Mouse (Mus musculus) liver, embryonic 11.5 days (tissue): ENCODE results near the gene Tmem132c. TPM values are rescaled to one million over a fixed set of nuclear protein-coding genes. Genes with fewer than 3 reads are reported as not detected.
A peak's percentile ranks its signal among the peaks of the same experiment; 100 is the strongest.

ENCODE experiments used
- ATAC-seq: fragments of 200-750 bp; cut with Nextera tagmentation; replicated peaks from 2 replicates; pipeline ENCODE4 v1.8.0; 2017; ENCODE audit warnings: moderate number of reproducible peaks, mild to moderate bottlenecking, moderate TSS enrichment, moderate library complexity; ENCODE audit not compliant: low FRiP score
- DNase-seq: peaks from one replicate; pipeline ENCODE4 v3.0.0-alpha.2; 2017; ENCODE audit warnings: low spot score
- H3K27ac ChIP-seq: fragments of 300-500 bp; sonication (generic); 2 replicates; pipeline ENCODE4 v1.5.1; 2014; ENCODE audit warnings: mild to moderate bottlenecking, low read depth, low read length, control low read depth
- H3K27me3 ChIP-seq: fragments of 300-500 bp; sonication (generic); replicated peaks from 2 replicates; pipeline ENCODE4 v1.6.1; 2014; ENCODE audit warnings: low read length, mixed read lengths; ENCODE audit not compliant: control insufficient read depth, insufficient read depth
- H3K36me3 ChIP-seq: fragments of 300-500 bp; sonication (generic); 2 replicates; pipeline ENCODE4 v1.6.1; 2014; ENCODE audit warnings: mild to moderate bottlenecking, low read length, moderate library complexity, mixed read lengths; ENCODE audit not compliant: control insufficient read depth, insufficient read depth
- H3K4me1 ChIP-seq: fragments of 300-500 bp; sonication (generic); replicated peaks from 2 replicates; pipeline ENCODE4 v1.6.1; 2014; ENCODE audit warnings: low read length, mixed read lengths; ENCODE audit not compliant: control insufficient read depth, insufficient read depth
- H3K4me2 ChIP-seq: fragments of 300-500 bp; sonication (generic); 2 replicates; pipeline ENCODE4 v1.6.1; 2014; ENCODE audit warnings: mild to moderate bottlenecking, control low read depth, moderate library complexity
- H3K4me3 ChIP-seq: fragments of 300-500 bp; sonication (generic); 2 replicates; pipeline ENCODE4 v1.5.1; 2014; ENCODE audit warnings: low read depth, low read length, control low read depth
- H3K9ac ChIP-seq: fragments of 300-500 bp; sonication (generic); 2 replicates; pipeline ENCODE4 v1.6.1; 2014; ENCODE audit warnings: low read depth, low read length, control low read depth
- H3K9me3 ChIP-seq: fragments of 300-500 bp; sonication (generic); 2 replicates; pipeline ENCODE4 v1.6.1; 2016; ENCODE audit warnings: low read length, inconsistent platforms, mixed read lengths; ENCODE audit not compliant: control insufficient read depth
- WGBS: fragments of 180-500 bp; shearing (Covaris S2); extraction: QIAGEN DNeasy Blood & Tissue Kit; methylation state at CpG from one replicate; pipeline ENCODE4 v1.1.7; 2014; 5-methylcytosine and 5-hydroxymethylcytosine counted together
- polyA plus RNA-seq: library from polyadenylated mRNA; unstranded; fragments of >200 nt; fragmentation: Nextera tagmentation; extraction: Ambion mirVana; gene quantifications from 2 replicates; pipeline ENCODE4 v1.2.1, GENCODE M21; 2014

Tmem132c gene
- polyA plus RNA-seq, 1 experiment from 2014 or later, result 2.8 TPM

DNA sequence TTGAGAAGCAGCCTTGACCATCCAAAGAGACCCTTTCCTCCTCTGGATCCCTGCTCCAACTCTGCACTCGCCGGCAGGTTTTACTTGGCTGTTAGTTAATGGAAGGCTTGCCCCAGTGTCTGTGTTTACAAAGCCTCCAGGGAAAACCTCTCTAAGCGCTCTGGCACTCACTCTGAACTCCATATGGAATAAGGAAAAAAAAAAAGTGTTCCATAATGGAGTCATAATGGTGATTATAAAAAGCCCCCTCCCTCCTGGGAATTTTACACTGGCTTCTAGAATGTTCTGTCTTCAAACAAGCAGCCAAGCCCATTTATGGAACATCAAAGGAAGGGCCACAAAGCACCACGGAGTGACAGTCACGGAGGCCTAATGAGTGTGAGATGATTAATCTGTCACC lies 136.9 kb downstream of the Tmem132c start:
- no peak overlapping the region for H3K4me2 ChIP-seq
- H3K36me3 ChIP-seq, result no peaks in the 10 kb centered on the region
- ATAC-seq (no peak), DNase-seq (no peak)
- H3K9ac ChIP-seq, result no peak overlapping the region
- H3K27ac ChIP-seq, result no peak overlapping the region
- 59% methylated on average over 5 of the region's 5 CpGs for WGBS
- no peaks in the 10 kb centered on the region for H3K27me3 ChIP-seq
- H3K9me3 ChIP-seq, result no peaks in the 10 kb centered on the region
- H3K4me3 ChIP-seq, result no peak overlapping the region
- H3K4me1 ChIP-seq, result no peaks in the 10 kb centered on the region

DNA sequence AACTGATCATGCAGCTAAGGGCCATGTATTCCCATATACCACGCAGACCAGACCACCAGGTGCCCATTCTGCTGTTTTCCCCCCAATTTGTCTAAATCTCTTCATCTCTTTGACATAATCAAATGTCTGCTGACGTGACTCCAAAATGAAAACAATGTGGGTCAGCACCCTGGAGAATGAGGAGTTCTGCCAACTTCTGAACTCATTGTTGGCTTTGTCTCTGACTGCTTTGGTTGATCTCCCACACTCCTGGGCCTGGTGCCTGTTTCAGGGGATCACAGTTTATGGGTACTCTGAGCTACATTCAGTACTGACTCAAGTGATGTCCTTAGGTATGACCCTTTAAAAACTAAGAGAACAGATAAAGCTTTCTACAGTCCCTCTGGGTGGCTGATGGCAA lies 137.7 kb downstream of the Tmem132c start:
- Histone ChIP-seq H3K4me2 (no peak overlapping the region), H3K4me1 (no peaks in the 10 kb centered on the region), H3K9me3 (no peaks in the 10 kb centered on the region), H3K36me3 (no peaks in the 10 kb centered on the region), H3K27ac (no peak overlapping the region), H3K27me3 (no peaks in the 10 kb centered on the region), H3K9ac (no peak overlapping the region), H3K4me3 (no peak overlapping the region)
- DNase-seq, result no peak
- ATAC-seq, result no peak
- 69% methylated on average over 2 of the region's 2 CpGs for WGBS

DNA sequence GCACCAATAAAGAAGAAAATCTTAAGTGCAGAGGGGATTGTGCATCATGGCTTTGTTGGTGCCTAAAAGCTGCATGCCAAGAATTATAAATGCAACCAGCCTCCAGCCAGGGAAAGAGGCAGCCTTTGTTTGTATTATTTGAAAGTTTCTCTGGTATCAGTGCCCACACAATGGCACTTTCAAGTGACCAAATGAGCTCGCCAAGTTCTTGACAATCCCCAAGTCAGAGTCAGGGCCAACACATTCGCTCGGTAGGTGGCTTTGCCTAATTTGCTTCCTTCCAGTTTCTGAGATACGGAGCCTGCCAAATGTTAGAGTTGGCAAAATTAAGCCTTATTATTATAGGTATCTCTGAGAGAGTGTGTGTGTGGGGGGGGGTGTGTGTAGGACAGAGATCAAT lies 139.6 kb downstream of the Tmem132c start:
- Histone ChIP-seq H3K27ac (no peak overlapping the region), H3K9ac (no peak overlapping the region), H3K9me3 (no peaks in the 10 kb centered on the region), H3K4me3 (no peak overlapping the region), H3K4me1 (no peaks in the 10 kb centered on the region), H3K27me3 (no peaks in the 10 kb centered on the region), H3K4me2 (no peak overlapping the region), H3K36me3 (no peaks in the 10 kb centered on the region)
- WGBS, result 68% methylated on average over 4 of the region's 4 CpGs
- ATAC-seq (no peak), DNase-seq (no peak)

DNA sequence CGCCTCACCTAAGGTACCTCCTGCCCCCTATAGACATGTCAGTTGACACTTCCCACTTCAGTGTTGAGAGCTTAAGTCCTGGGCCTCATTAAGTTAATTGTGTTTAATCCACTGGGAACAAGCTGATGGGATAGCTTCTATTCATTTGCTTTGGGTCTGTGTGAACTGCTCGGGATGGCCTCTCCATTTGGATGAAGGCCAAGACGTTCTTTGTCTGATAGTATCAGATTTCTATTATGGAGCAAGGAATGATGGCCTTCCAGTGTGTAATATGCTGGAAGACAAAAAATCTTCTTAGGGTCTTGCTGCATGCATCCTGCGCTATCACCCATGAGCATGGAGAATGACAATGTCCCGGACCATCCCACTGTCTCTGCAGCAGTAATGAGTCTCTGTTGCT lies 141.0 kb downstream of the Tmem132c start:
- Histone ChIP-seq H3K4me2 (no peak overlapping the region), H3K27ac (no peak overlapping the region), H3K27me3 (no peaks in the 10 kb centered on the region), H3K4me3 (no peak overlapping the region), H3K9me3 (peaks cover 2% of the 10 kb centered on the region; the same call in 1 of the 2 replicates), H3K36me3 (no peaks in the 10 kb centered on the region), H3K4me1 (no peaks in the 10 kb centered on the region), H3K9ac (no peak overlapping the region)
- 87% methylated on average over 5 of the region's 5 CpGs for WGBS
- ATAC-seq (no peak), DNase-seq (no peak)

DNA sequence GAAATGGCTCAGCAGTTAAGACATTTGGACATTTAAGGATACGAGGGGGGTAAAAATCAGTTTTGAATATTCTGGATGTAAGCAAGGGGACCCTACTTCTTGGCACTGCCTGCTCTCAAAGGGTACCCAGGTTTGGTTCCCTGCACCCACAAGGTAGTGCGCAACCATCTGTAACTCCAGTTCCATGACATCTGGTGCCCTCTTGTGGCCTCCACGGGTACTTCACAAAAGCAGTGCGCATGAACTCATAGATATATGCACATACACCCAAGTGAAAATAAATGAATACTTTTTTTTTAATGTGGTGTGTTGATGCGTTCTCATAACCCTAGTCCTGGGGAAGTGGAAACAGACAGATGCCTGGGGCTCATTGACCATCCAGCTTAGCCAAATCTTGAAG lies 149.6 kb downstream of the Tmem132c start:
- Histone ChIP-seq H3K36me3 (no peaks in the 10 kb centered on the region), H3K9ac (no peak overlapping the region), H3K27ac (no peak overlapping the region), H3K4me2 (no peak overlapping the region), H3K27me3 (no peaks in the 10 kb centered on the region), H3K4me3 (no peak overlapping the region), H3K9me3 (peaks cover 7% of the 10 kb centered on the region), H3K4me1 (no peaks in the 10 kb centered on the region)
- DNase-seq (no peak), ATAC-seq (no peak)
- 88% methylated on average over 5 of the region's 5 CpGs for WGBS

DNA sequence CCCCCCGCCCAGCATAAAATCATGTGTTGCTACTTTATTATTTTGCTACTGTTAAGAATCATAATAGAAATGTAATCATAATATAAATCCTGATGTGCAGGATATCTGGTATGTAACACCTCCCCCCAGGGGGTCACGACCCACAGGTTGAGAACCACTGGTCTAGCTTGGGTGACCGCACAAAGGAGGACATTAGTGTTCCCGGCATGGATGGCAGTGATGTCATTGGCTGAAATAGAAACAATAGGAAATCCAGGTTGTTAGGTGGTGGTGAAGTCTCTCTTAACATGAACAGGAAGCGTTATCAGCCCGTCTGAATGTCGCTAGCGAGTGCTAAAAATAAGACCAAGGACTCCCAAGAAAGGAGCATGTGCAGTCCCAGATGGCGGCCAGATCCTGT lies 155.3 kb downstream of the Tmem132c start:
- H3K9ac ChIP-seq, result no peak overlapping the region
- no peak for ATAC-seq
- 73% methylated on average over 9 of the region's 9 CpGs for WGBS

DNA sequence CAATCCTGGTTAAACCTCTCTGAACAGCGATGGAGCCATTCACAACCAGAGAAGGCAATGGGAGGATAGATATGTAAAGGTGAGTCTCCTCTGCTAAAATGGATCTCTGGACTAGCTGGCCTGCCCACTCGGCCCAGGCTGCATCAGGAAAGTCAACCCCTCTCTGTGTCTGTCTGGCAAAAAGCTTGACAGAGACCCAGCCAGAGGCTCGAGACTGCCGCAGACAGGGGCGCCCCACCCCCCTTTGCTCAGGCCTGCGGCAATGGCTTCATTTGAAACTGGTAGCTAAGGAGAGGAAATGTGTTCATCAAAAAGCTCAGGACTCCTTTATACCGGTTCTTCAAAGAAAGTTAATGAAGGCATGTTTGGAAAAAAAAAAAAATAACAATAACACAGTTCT lies 156.4 kb downstream of the Tmem132c start:
- Histone ChIP-seq H3K27me3 (no peaks in the 10 kb centered on the region), H3K9me3 (no peaks in the 10 kb centered on the region), H3K4me3 (no peak overlapping the region), H3K4me1 (no peaks in the 10 kb centered on the region), H3K36me3 (no peaks in the 10 kb centered on the region), H3K27ac (no peak overlapping the region), H3K4me2 (no peak overlapping the region), H3K9ac (no peak overlapping the region)
- DNase-seq, result no peak
- no peak for ATAC-seq
- WGBS, result 24% methylated on average over 7 of the region's 7 CpGs

More for the DNA sequence above, 155.3 kb downstream of the Tmem132c start:
- no peak for DNase-seq
- Histone ChIP-seq H3K4me3 (no peak overlapping the region), H3K27ac (no peak overlapping the region), H3K36me3 (no peaks in the 10 kb centered on the region), H3K27me3 (no peaks in the 10 kb centered on the region), H3K4me2 (no peak overlapping the region), H3K9me3 (no peaks in the 10 kb centered on the region), H3K4me1 (no peaks in the 10 kb centered on the region)

DNA sequence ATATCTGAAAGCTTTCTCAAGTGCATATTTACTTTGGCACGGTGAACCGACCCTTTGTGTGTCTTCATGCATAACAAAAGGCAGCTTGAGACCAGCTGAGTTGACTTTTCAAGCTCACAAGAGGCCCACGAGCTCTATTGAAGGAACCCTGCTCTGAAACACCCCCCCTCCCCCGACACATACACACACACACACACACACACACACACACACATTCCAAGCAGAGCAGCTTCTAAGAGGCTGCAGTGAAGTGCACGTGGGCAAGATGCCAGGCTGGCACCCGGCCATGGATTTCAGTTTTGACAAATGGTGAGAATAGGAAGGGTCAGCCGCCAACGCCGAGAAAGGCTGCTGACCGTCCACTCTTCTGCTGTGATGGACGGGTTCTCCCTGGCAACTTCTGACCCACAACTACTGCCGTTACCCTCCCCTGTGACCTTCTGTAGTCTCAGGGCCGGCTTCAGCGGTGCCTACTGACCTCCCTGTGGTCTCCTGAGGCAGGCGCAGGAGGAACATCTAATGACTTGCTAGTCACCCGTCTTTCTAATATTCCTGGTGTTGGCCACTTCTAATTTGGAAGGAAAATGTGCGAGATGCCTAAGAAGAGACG lies 163.9 kb downstream of the Tmem132c start:
- Histone ChIP-seq H3K4me1 (no peaks in the 10 kb centered on the region), H3K4me2 (no peak overlapping the region), H3K9me3 (peaks cover 5% of the 10 kb centered on the region), H3K9ac (no peak overlapping the region), H3K4me3 (no peak overlapping the region), H3K27me3 (no peaks in the 10 kb centered on the region), H3K36me3 (no peaks in the 10 kb centered on the region), H3K27ac (no peak overlapping the region)
- ATAC-seq (no peak), DNase-seq (peak; percentile 35)
- WGBS, result 69% methylated on average over 18 of the region's 18 CpGs

DNA sequence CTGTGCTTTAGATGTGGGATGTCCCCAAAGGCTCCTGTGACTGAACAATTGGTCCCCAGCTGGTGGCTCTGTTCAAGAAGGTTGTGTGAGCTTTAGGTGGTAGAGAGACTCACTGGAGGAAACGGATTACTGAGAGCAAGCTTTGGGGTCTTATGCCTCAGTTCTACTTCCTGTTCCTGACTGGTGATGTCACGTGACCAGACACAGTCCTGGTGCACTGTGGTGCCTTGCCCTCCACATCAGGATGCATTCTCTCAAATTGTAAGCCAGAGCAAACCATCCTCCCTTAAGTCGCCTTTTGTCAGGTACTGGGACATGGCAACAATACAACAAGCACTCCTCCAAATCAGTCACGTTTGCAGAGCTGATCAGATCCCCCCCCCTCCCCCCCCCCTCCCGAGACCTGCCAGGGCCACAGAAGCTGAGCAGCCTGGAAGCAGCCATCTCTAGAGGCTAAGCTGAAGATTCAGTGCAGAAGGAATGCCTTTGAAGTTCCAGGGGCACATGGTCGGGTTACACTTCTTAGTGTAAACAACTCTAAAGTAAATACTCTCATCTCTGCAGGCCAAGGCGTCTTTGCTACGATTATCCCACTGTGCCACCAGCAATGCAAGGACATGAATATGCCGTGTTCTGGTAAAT lies 164.5 kb downstream of the Tmem132c start:
- H3K4me2 ChIP-seq, result no peak overlapping the region
- WGBS, result 17% methylated on average over 9 of the region's 9 CpGs
- no peak overlapping the region for H3K4me3 ChIP-seq
- peaks cover 5% of the 10 kb centered on the region for H3K9me3 ChIP-seq
- no peak overlapping the region for H3K27ac ChIP-seq
- no peak for DNase-seq
- no peaks in the 10 kb centered on the region for H3K4me1 ChIP-seq
- no peaks in the 10 kb centered on the region for H3K27me3 ChIP-seq
- H3K36me3 ChIP-seq, result no peaks in the 10 kb centered on the region
- no peak for ATAC-seq
- no peak overlapping the region for H3K9ac ChIP-seq
